Mouse (Mus musculus) liver, adult 2 months (tissue): ENCODE measurements around the gene 4930519G04Rik. TPM values are rescaled to one million over a fixed set of nuclear protein-coding genes. Genes with fewer than 3 reads are reported as not detected.
"Not testable (repeated sequence)": the region's sequence is repeated elsewhere in the genome, so short reads cannot be mapped to it uniquely, and the experiment has no call there.

ENCODE experiments used
- DNase-seq: peaks from one replicate; pipeline ENCODE4 v3.0.0-alpha.2; 2011; ENCODE audit warnings: low read depth, low spot score; ENCODE audit errors: extremely low read depth
- H3K27ac ChIP-seq: fragments of 200-500 bp; replicated peaks from 2 replicates; pipeline ENCODE4 v1.5.1; 2012; ENCODE audit warnings: low read depth, mild to moderate bottlenecking, control low read depth, inconsistent platforms, low read length; ENCODE audit not compliant: insufficient read depth
- H3K27me3 ChIP-seq: fragments of 200-500 bp; 2 replicates; pipeline ENCODE4 v1.6.1; 2012; ENCODE audit warnings: mild to moderate bottlenecking, moderate library complexity, low read length, inconsistent platforms; ENCODE audit not compliant: control insufficient read depth, insufficient read depth
- H3K36me3 ChIP-seq: fragments of 200-500 bp; 2 replicates; pipeline ENCODE4 v1.6.1; 2012; ENCODE audit warnings: low read length, inconsistent platforms; ENCODE audit not compliant: control insufficient read depth, insufficient read depth
- H3K4me1 ChIP-seq: fragments of 200-500 bp; 2 replicates; pipeline ENCODE4 v1.6.1; 2011; ENCODE audit warnings: low read length; ENCODE audit not compliant: control insufficient read depth, insufficient read depth
- H3K4me3 ChIP-seq: fragments of 200-500 bp; 2 replicates; pipeline ENCODE4 v1.5.1; 2011; ENCODE audit warnings: low read depth, mild to moderate bottlenecking, control low read depth, low read length, moderate library complexity; ENCODE audit not compliant: insufficient read depth
- H3K79me2 ChIP-seq: fragments of 200-500 bp; 2 replicates; pipeline ENCODE4 v1.6.1; 2012; ENCODE audit warnings: inconsistent platforms, mild to moderate bottlenecking, low read length, moderate library complexity; ENCODE audit not compliant: control insufficient read depth, insufficient read depth
- H3K9ac ChIP-seq: fragments of 200-500 bp; 2 replicates; pipeline ENCODE4 v1.6.1; 2012; ENCODE audit warnings: low read depth, mild to moderate bottlenecking, control low read depth, inconsistent platforms, low read length
- CTCF ChIP-seq: fragments of 200-500 bp; IDR thresholded peaks from 2 replicates; pipeline ENCODE4 v1.5.1; 2011; ENCODE audit warnings: low read depth, low read length, control low read depth
- POLR2A ChIP-seq: fragments of 200-500 bp; IDR thresholded peaks from 2 replicates; pipeline ENCODE4 v1.6.1; 2011; ENCODE audit warnings: low read length, control low read depth; ENCODE audit not compliant: insufficient read depth; ENCODE audit errors: extremely low read depth
- WGBS: fragments of 180-500 bp; shearing (Covaris S2); methylation state at CpG from one replicate; pipeline ENCODE4 v1.1.7; 2018; 5-methylcytosine and 5-hydroxymethylcytosine counted together
- polyA plus RNA-seq: library from polyadenylated mRNA; depleted of rRNA; stranded (reverse); fragments of >200 nt; gene quantifications from 2 replicates; pipeline ENCODE4 v1.2.3, GENCODE M21; 2012
- total RNA-seq: library from RNA; depleted of rRNA; stranded (reverse); fragments of >200 nt; gene quantifications from 2 replicates; pipeline ENCODE4 v1.2.3, GENCODE M21; 2014

4930519G04Rik gene
- total and polyA plus RNA-seq, 2 experiments: not detected

DNA sequence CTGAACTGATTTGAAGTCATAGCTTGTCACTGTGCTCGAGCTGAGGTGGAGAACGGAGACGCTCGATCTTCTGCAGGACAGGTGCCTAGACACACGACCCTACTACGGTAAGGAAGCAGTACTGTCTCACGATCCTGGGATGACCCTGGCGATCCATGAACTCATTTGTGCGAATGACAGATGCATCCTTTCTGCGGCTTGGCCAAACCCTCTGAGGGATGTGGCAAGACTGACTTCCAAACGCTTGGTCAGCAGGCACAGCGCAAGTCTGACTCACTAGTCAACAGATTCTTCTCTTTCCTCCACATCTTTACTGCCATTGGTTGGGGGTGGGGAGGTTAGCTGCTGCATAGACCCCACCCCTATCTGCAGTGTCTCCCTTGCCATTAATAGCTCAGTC lies 26.0 kb upstream of the 4930519G04Rik start:
- TF ChIP-seq POLR2A (no peak), CTCF (no peak)
- WGBS: 78% methylated on average over 12 of the region's 12 CpGs
- Histone ChIP-seq H3K27ac (no peak overlapping the region), H3K9ac (no peak overlapping the region), H3K4me1 (no peaks in the 10 kb centered on the region; the same call in 1 of the 2 replicates), H3K36me3 (no peaks in the 10 kb centered on the region), H3K27me3 (no peaks in the 10 kb centered on the region), H3K4me3 (no peak overlapping the region), H3K79me2 (no peaks in the 10 kb centered on the region)
- DNase-seq: no peak

DNA sequence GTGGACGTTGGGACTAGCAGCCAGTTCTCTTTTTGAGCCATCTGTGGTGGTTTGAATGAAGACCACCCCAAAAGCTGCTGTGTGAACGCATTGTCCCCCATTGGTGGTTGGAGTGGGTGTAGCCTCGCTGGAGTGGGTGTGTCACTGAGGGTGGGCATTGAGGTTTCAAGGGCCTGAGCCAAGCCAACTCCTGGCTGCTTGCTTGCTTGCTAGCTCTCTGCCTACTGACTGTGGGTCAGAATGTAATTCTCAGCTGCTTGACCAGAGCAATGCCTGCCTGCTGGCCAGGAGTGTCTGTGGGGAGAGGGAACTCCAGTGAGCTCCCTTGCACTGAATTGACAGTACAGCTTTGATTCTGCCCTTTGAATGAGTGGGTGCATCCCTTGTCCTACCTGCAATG lies 23.7 kb upstream of the 4930519G04Rik start:
- H3K36me3 ChIP-seq: no peaks in the 10 kb centered on the region
- H3K27me3 ChIP-seq: no peaks in the 10 kb centered on the region
- no peaks in the 10 kb centered on the region for H3K79me2 ChIP-seq
- no peak for DNase-seq
- WGBS: 74% methylated on average over 3 of the region's 3 CpGs
- H3K27ac ChIP-seq: no peak overlapping the region
- H3K4me3 ChIP-seq: no peak overlapping the region
- TF ChIP-seq CTCF (no peak), POLR2A (no peak)
- H3K4me1 ChIP-seq: no peaks in the 10 kb centered on the region; the same call in 1 of the 2 replicates
- H3K9ac ChIP-seq: no peak overlapping the region

GRCm38 (mm10) chr5:114836886-114837285 lies 16.6 kb upstream of the 4930519G04Rik start:
- Histone ChIP-seq H3K27me3 (no peaks in the 10 kb centered on the region; the same call in 1 of the 2 replicates), H3K4me1 (no peaks in the 10 kb centered on the region), H3K4me3 (no peak overlapping the region), H3K27ac (no peak overlapping the region), H3K9ac (no peak overlapping the region), H3K36me3 (no peaks in the 10 kb centered on the region), H3K79me2 (no peaks in the 10 kb centered on the region)
- no peak for DNase-seq
- WGBS: 67% methylated on average over 12 of the region's 12 CpGs
- no peak for TF ChIP-seq POLR2A
- no peak for TF ChIP-seq CTCF

- not testable (repeated sequence) for H3K36me3 ChIP-seq, H3K9ac ChIP-seq, H3K4me1 ChIP-seq, H3K79me2 ChIP-seq, DNase-seq, H3K4me3 ChIP-seq, H3K27me3 ChIP-seq, H3K27ac ChIP-seq
- WGBS: 22% methylated on average over 5 of the region's 5 CpGs
These were observed 13.0 kb upstream of the 4930519G04Rik start for GRCm38 (mm10) chr5:114840481-114840880.

DNA sequence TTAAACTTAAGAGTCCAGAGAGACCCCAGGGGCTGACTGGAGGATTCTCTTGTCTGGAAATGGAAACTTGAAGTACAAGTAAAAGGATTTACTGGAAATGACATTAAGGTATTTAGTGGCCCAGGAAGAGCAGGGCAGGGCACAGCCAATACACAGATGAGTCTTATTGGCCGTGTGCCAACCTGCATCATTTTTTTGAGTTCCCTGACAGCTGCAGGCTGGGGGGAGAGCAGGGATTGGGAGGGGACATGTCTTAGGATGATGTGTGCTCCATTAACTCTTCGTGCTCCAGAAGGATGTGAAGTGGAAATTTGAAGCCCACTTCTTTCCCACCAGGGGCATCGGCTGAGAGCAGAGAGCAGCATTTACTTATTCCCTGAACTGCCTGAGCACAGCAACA lies 11.3 kb upstream of the 4930519G04Rik start:
- H3K79me2 ChIP-seq, H3K4me1 ChIP-seq, H3K36me3 ChIP-seq, H3K27ac ChIP-seq, DNase-seq, H3K9ac ChIP-seq, H3K4me3 ChIP-seq, H3K27me3 ChIP-seq: not testable (repeated sequence)
- 68% methylated on average over 3 of the region's 3 CpGs for WGBS

DNA sequence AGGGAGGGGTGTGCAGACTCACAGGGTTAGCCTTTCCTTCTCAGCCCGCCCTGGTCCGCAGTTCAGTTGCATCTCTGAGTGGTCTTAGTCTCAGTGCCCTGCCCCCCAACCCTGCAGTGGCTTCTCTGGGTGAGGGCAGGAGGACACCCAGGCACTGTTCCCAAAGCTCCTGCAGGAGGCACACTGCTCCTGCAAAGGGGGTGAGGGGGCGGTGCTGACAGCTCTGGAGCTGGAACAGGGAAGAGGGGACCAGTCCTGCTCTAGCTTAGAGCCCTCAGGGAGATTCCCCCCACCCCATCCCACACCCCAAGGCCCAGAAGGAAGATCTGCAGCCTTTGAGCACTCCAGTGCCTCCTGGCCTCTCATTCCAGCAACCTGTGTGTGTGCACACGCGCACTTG lies 10.8 kb upstream of the 4930519G04Rik start:
- TF ChIP-seq CTCF (no peak), POLR2A (no peak)
- H3K4me3 ChIP-seq: no peak overlapping the region
- no peak overlapping the region for H3K27ac ChIP-seq
- DNase-seq: no peak
- H3K36me3 ChIP-seq: no peaks in the 10 kb centered on the region
- no peaks in the 10 kb centered on the region for H3K79me2 ChIP-seq
- H3K9ac ChIP-seq: no peak overlapping the region
- no peaks in the 10 kb centered on the region for H3K4me1 ChIP-seq
- 86% methylated on average over 5 of the region's 5 CpGs for WGBS
- no peaks in the 10 kb centered on the region; the same call in 1 of the 2 replicates for H3K27me3 ChIP-seq

DNA sequence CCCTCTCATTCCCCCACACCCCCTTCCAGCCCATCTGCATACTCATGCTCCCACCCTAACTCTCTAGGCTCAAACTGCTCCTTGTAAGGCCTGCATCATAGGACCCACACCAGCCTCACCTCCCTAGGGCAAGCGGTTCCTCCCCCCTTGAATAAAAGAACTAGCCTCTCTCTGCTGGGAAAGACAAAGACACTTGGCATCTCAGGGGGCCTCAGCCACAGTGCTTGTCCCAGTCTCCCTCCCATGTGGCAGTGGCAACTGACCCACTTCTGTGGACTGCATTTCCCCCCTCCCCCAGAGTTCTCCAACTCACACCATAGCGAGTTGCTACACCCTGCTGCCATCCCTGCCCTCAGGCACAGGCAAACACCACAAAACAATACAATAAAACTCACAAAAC lies 9.1 kb upstream of the 4930519G04Rik start:
- not testable (repeated sequence) for H3K79me2 ChIP-seq, H3K4me1 ChIP-seq, DNase-seq, H3K4me3 ChIP-seq, H3K27ac ChIP-seq, H3K27me3 ChIP-seq, H3K36me3 ChIP-seq, H3K9ac ChIP-seq
- 94% methylated on average over 2 of the region's 2 CpGs for WGBS
